Mouse (Mus musculus) kidney, adult 2 months (tissue): ENCODE data around the gene Cyp2d12.

Experiments
- CTCF ChIP-seq: fragments of 200-500 bp; conservative IDR thresholded peaks from 2 replicates; pipeline ENCODE4 v1.5.1; 2011; ENCODE audit warnings: low read depth, mild to moderate bottlenecking, control low read depth, low read length, moderate library complexity, mixed read lengths; ENCODE audit not compliant: insufficient read depth, insufficient read length
- POLR2A ChIP-seq: fragments of 200-500 bp; IDR thresholded peaks from one replicate; pipeline ENCODE4 v1.6.1; 2011; ENCODE audit warnings: low read depth, low read length, control low read depth

DNA sequence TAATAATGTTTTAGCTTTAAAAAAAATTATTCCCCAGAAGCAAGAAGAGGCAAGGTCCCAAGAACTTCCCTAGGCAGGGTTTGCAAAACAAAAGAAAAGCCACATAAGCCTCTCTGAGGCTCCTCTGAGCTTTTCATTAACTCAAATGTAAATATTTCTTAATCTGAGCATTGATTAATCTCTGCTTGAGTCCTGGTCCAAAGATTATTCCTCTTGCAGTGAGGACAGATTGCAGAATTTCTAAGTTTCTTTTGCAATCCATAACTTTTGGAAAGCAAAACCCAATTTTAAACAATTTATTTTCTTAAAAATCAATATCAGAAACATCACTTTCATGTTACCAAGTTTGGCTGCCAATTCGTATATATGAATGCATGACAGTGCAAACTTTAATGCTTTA is 18.0 kb downstream of the Cyp2d12 start:
- no peak for TF ChIP-seq CTCF
- TF ChIP-seq POLR2A, result no peak
